Mouse (Mus musculus) heart, postnatal 10 days (tissue): ENCODE measurements around the gene Cpa5. TPM values are rescaled to one million over a fixed set of nuclear protein-coding genes. Genes with fewer than 3 reads are reported as not detected.

Experiments used
- DNase-seq, 2 experiments: peaks; one replicate each; pipeline ENCODE4 v3.0.0; 2021
- intact Hi-C: fragments of 180-260 bp; cut with DNase I; formaldehyde crosslinking; loops from one replicate; pipeline ENCODE4 v1.15.1; 2025
- total RNA-seq, 2 experiments: library from RNA; stranded (reverse); gene quantifications; 2 replicates each; pipeline ENCODE4 v1.2.3; 2021

Gene Cpa5
- total RNA-seq, 2 experiments from 2014 or later: not detected

DNA sequence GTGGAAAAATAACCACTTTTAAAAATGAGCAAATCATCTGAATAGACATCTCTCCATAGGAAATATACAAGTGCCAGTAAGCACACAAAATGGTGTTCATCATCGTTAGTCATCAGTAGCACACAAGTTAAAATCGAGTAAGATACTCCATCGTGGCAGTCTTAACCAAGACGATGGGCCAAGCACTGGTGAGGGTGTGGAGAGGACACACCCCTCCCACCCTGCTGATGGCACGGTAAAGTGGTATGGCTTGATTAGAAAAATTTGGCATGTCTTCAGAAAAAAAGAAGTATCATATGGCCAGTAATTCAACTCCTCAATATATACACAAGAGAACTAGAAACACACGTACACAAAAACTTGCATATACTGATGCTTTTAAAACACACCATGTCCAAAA lies 65.7 kb downstream of the Cpa5 start:
- intact Hi-C loops: no loop called here
- no peak for DNase-seq

DNA sequence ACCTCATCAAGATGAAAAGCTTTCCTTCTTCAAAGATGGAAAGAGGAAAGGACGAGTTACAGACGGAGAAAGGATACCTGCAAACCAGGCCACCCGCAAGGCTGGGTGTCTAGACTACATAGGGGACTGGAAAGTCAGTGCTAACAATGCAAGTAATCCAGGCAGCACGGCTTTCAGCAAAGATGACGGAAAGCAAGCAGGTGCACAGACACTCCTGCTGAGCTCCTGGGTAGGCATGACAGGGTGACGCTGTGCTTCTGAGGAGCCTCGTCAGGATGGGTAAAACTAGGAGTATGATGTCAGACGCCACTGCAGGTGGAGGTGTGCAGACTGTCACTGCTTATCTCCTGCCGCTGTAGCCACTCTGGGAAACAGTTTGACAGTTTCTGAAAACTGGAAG lies 66.8 kb downstream of the Cpa5 start:
- intact Hi-C loops: no loop called here
- DNase-seq: no peak

DNA sequence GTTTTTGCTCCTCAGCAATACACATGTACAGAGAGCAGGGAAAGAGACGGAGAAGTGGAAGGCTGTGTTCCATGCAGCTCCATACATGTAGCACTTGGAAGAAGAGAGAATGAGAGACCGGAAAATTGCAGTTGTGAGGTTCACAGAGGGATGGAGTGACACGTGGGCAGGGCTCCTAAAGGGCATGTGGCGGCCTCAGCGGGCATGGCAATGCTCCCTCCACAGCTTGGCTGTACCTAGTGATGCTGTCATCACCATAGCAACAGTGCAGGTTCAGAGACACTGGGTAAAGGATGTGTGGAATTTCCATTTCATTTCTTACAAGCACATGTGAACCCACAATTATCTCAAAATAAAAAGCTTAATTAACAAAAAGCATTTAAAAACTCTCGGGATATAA lies 67.7 kb downstream of the Cpa5 start:
- DNase-seq: no peak
- intact Hi-C loops: no loop called here

DNA sequence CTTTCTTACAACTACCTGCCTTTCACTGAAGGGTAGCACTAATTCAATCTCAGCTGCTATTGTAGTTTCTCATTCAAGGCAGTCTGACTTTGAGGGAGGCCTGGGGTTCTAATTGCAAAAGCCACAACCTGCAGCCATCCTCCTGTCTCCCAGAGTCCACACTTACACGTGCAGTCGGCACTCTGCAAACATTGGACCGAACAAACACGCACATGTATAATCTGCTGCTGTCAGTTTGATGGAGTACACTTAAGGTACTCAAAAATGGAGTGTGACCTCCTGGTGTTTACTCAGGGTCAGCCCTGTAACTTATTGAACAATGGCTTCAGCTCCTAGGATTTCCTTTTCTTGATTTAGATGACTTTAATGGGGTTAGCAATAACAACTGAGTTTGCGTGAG lies 68.8 kb downstream of the Cpa5 start:
- intact Hi-C loops: no loop called here
- no peak for DNase-seq

DNA sequence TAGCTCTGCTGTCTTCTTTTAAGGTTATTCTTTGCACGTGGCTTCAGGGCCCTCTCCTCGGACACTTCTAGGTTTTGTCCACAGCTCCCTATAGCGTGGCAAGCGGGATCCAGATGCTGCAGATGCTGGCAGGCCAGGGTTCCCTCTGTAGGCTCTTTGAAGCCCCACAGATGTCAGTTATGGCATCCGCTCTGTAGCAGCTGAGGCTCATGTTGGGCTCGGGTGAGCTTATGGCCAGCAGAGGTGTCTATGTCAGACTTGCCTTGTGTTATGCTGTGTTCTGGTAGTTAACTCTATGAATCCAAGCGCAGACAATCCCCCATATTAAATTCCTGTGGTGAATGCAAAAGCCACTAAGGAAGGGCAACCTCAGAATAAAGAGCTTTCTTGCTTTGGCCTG lies 69.6 kb downstream of the Cpa5 start:
- DNase-seq: no peak
- intact Hi-C loops: no loop called here

Other genes with a start within 250 kb of the Cpa5 start
- 10 to 100 TPM; 17.2 to 21.9 TPM for gene Zc3hc1, start 220.0 kb upstream of the Cpa5 start, total RNA-seq
- 10 to 100 TPM; 68.3 to 70.4 TPM for gene Klhdc10, start 209.1 kb upstream of the Cpa5 start, total RNA-seq
- gene Tmem209, start 101.2 kb upstream of the Cpa5 start, total RNA-seq: 10 to 100 TPM; 12.0 to 13.3 TPM
- not detected for gene Ssmem1, start 101.2 kb upstream of the Cpa5 start, total RNA-seq
- under 1 TPM; 0.17 to 0.65 TPM for gene Cpa2, start 69.4 kb upstream of the Cpa5 start, total RNA-seq
- gene Cpa4, start 42.6 kb upstream of the Cpa5 start, total RNA-seq: under 1 TPM in 1 of 2 experiments, not detected in 1; 0.10 TPM
- 1 to 10 TPM; 3.2 to 3.4 TPM for gene Cpa1, start 28.2 kb downstream of the Cpa5 start, total RNA-seq
- gene Cep41, start 82.7 kb downstream of the Cpa5 start, total RNA-seq: 1 to 10 TPM; 2.3 to 4.1 TPM
- gene Mest, start 112.5 kb downstream of the Cpa5 start, total RNA-seq: 100 to 1,000 TPM; 192 to 215 TPM